Mouse (Mus musculus) forebrain, embryonic 10.5 days (tissue): ENCODE data around the gene Wnk4. TPM values are rescaled to one million over a fixed set of nuclear protein-coding genes. Genes with fewer than 3 reads are reported as not detected.

ENCODE experiments used
- DNase-seq: peaks from one replicate; pipeline ENCODE4 v3.0.0-alpha.2; 2017; ENCODE audit warnings: low spot score; ENCODE audit errors: extremely low spot score
- H3K27ac ChIP-seq: fragments of 300-500 bp; sonication (generic); 2 replicates; pipeline ENCODE4 v1.5.1; 2016; ENCODE audit warnings: mild to moderate bottlenecking
- H3K27me3 ChIP-seq: fragments of 300-500 bp; sonication (generic); 2 replicates; pipeline ENCODE4 v1.6.1; 2016; ENCODE audit warnings: mild to moderate bottlenecking; ENCODE audit not compliant: poor library complexity, severe bottlenecking
- H3K36me3 ChIP-seq: fragments of 300-500 bp; sonication (generic); replicated peaks from 2 replicates; pipeline ENCODE4 v1.6.1; 2016; ENCODE audit warnings: mild to moderate bottlenecking, moderate library complexity
- H3K4me1 ChIP-seq: fragments of 300-500 bp; sonication (generic); 2 replicates; pipeline ENCODE4 v1.6.1; 2016
- H3K4me3 ChIP-seq: fragments of 300-500 bp; sonication (generic); 2 replicates; pipeline ENCODE4 v1.5.1; 2016; ENCODE audit warnings: mild to moderate bottlenecking, moderate library complexity
- H3K9me3 ChIP-seq: fragments of 300-500 bp; sonication (generic); 2 replicates; pipeline ENCODE4 v1.6.1; 2016; ENCODE audit warnings: mild to moderate bottlenecking, moderate library complexity
- WGBS: fragments of 180-500 bp; shearing (Covaris S2); methylation state at CpG from one replicate; pipeline ENCODE4 v1.1.7; 2016; 5-methylcytosine and 5-hydroxymethylcytosine counted together
- polyA plus RNA-seq: library from polyadenylated mRNA; unstranded; fragments of >200 nt; fragmentation: Nextera tagmentation; extraction: Ambion mirVana; gene quantifications from 2 replicates; pipeline ENCODE4 v1.2.1, GENCODE M21; 2016

Wnk4 gene
- polyA plus RNA-seq, 1 experiment from 2014 or later: 5.4 TPM

GRCm38 (mm10) chr11:101265906-101266305 lies 5.5 kb downstream of the Wnk4 start:
- Histone ChIP-seq H3K4me3 (peak overlapping the region; percentile 42), H3K27ac (no peak overlapping the region), H3K4me1 (peaks cover 60% of the 10 kb centered on the region), H3K27me3 (peaks cover 95% of the 10 kb centered on the region), H3K36me3 (no peaks in the 10 kb centered on the region), H3K9me3 (no peaks in the 10 kb centered on the region)
- DNase-seq: no peak
- 16% methylated on average over 6 of the region's 6 CpGs for WGBS

DNA sequence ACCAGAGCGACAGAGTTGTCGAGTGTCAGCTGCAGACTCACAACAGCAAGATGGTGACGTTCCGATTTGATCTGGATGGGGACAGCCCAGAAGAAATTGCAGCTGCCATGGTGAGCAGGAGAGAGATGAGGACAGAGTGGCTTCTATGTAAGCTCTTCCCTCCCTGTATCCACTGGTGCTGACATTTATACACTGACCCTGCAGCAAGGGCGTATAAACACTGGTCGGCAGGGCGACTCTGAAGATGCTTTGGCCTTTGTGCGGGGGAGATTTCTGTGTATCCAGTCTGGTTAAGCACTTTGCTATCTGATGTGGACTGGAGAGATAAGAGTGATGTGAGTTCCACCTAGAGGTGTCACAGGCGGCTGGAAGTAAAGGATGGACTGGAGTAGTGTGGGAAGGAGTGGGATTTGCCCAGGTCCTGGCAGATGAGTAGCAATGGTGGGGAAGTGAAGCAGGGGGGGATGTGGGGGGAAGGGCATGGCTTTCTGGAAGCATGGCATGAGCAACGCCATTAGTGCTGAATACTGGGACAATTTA lies 9.3 kb downstream of the Wnk4 start:
- Histone ChIP-seq H3K4me3 (no peak overlapping the region), H3K36me3 (no peaks in the 10 kb centered on the region), H3K4me1 (peaks cover 25% of the 10 kb centered on the region), H3K9me3 (no peaks in the 10 kb centered on the region), H3K27ac (no peak overlapping the region), H3K27me3 (peaks cover 57% of the 10 kb centered on the region)
- 45% methylated on average over 10 of the region's 10 CpGs for whole genome bisulfite sequencing
- DNase-seq: no peak

DNA sequence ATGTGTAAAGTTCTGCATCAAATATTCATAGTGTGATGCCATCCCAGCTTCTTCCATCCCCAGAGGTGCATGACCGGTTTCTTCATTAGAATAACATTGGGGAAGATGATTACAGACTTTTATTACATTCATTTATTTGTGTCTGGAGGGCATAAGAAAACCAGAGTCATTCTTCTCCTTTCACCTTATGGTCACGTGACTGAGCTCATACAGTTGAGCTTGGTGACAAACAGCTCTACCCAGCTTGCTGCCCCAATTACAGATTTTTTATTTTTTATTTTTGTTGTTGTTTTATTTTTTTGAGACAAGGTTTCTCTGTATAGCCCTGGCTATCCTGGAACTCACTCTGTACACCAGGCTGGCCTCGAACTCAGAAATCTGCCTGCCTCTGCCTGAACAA lies 12.1 kb downstream of the Wnk4 start:
- 92% methylated on average over 3 of the region's 3 CpGs for whole genome bisulfite sequencing
- H3K36me3 ChIP-seq: peaks cover 16% of the 10 kb centered on the region
- no peak for DNase-seq

GRCm38 (mm10) chr11:101275309-101275708 lies 14.9 kb downstream of the Wnk4 start:
- H3K9me3 ChIP-seq: no peaks in the 10 kb centered on the region
- H3K36me3 ChIP-seq: peaks cover 18% of the 10 kb centered on the region
- DNase-seq: no peak
- peaks cover 36% of the 10 kb centered on the region for H3K4me1 ChIP-seq
- H3K27me3 ChIP-seq: peaks cover 43% of the 10 kb centered on the region
- H3K4me3 ChIP-seq: no peak overlapping the region
- H3K27ac ChIP-seq: peak overlapping the region; percentile 51; the same call in 1 of the 2 replicates
- 76% methylated on average over 4 of the region's 4 CpGs for WGBS

More for the DNA sequence above, 12.1 kb downstream of the Wnk4 start:
- Histone ChIP-seq H3K4me3 (no peak overlapping the region), H3K27me3 (peaks cover 55% of the 10 kb centered on the region), H3K4me1 (peaks cover 28% of the 10 kb centered on the region), H3K27ac (no peak overlapping the region), H3K9me3 (no peaks in the 10 kb centered on the region)

GRCm38 (mm10) chr11:101276319-101277070 lies 16.1 kb downstream of the Wnk4 start:
- H3K27me3 ChIP-seq: peaks cover 54% of the 10 kb centered on the region
- H3K9me3 ChIP-seq: no peaks in the 10 kb centered on the region
- DNase-seq: no peak
- H3K27ac ChIP-seq: 0 out of 2 replicates have a peak overlapping the region, but pooled peaks have one; percentile 35
- 29% methylated on average over 27 of the region's 27 CpGs for WGBS
- H3K36me3 ChIP-seq: peaks cover 18% of the 10 kb centered on the region
- H3K4me1 ChIP-seq: peaks cover 36% of the 10 kb centered on the region
- peak overlapping the region; percentile 89 for H3K4me3 ChIP-seq

GRCm38 (mm10) chr11:101277381-101278222 lies 17.2 kb downstream of the Wnk4 start:
- H3K36me3 ChIP-seq: peaks cover 18% of the 10 kb centered on the region
- H3K27me3 ChIP-seq: peaks cover 59% of the 10 kb centered on the region
- H3K4me3 ChIP-seq: peak overlapping the region; percentile 89
- WGBS: 83% methylated on average over 12 of the region's 12 CpGs
- no peak for DNase-seq
- peak overlapping the region; percentile 89 for H3K27ac ChIP-seq
- H3K9me3 ChIP-seq: no peaks in the 10 kb centered on the region
- H3K4me1 ChIP-seq: peaks cover 39% of the 10 kb centered on the region

GRCm38 (mm10) chr11:101278223-101279192 lies 18.1 kb downstream of the Wnk4 start, which contains the start of the genes Cntd1 and Coa3:
Gene Cntd1 (plus strand): TSS chr11:101279012.
Gene Coa3 (minus strand): TSS chr11:101279114.
- peak; percentile 89 for DNase-seq
- peaks cover 18% of the 10 kb centered on the region for H3K36me3 ChIP-seq
- H3K27ac ChIP-seq: peak within 1 kb of the TSS; percentile 89
- WGBS: 12% methylated on average over 45 of the region's 45 CpGs
- peaks cover 62% of the 10 kb centered on the region for H3K27me3 ChIP-seq
- no peaks in the 10 kb centered on the region for H3K9me3 ChIP-seq
- peak within 1 kb of the TSS; percentile 89 for H3K4me3 ChIP-seq
- H3K4me1 ChIP-seq: peaks cover 48% of the 10 kb centered on the region

DNA sequence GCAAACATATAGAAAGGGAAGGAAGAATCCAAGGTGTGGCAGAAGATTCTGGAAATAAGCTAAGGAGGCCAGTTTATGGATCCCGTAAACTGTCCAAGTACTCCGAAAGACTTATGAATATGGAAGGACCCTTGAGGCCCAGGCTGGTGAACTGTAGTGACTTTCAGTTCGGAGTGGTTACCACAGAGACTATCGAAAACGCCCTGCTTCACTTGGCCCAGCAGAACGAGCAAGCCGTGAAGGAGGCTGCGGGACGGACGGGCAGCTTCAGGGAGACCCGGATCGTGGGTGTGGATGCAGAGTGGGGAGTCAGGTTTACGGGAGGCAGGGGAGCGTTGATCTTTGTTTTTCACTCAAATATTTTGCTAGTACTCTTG lies 18.8 kb downstream of the Wnk4 start:
- 63% methylated on average over 14 of the region's 14 CpGs for WGBS
- Histone ChIP-seq H3K27me3 (peaks cover 66% of the 10 kb centered on the region), H3K27ac (peak overlapping the region; percentile 89), H3K36me3 (peaks cover 18% of the 10 kb centered on the region), H3K9me3 (no peaks in the 10 kb centered on the region), H3K4me3 (peak overlapping the region; percentile 89), H3K4me1 (peaks cover 54% of the 10 kb centered on the region)
- no peak for DNase-seq

DNA sequence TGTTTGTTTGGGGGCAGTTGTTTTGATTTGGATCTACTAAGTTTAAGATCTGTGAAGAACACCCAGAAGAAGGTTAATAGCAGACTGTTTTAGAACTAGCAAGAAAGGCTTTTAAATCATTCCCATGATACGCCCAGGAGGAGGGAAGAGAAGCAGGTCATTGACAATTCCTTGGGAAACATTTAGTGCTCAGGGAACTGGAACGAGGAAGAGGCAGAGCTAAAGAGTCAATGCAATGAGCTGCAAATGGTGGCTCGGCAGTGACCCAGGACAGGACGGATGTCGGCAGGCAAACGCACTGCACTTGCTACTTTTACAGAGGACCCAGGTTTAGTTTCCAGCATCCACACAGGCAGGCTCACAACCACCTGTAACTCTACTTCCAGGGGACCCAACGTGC lies 20.5 kb downstream of the Wnk4 start:
- Histone ChIP-seq H3K4me3 (no peak overlapping the region), H3K27me3 (peaks cover 63% of the 10 kb centered on the region), H3K36me3 (peaks cover 22% of the 10 kb centered on the region), H3K4me1 (peaks cover 51% of the 10 kb centered on the region), H3K27ac (no peak overlapping the region), H3K9me3 (no peaks in the 10 kb centered on the region)
- DNase-seq: no peak
- 54% methylated on average over 7 of the region's 7 CpGs for WGBS

DNA sequence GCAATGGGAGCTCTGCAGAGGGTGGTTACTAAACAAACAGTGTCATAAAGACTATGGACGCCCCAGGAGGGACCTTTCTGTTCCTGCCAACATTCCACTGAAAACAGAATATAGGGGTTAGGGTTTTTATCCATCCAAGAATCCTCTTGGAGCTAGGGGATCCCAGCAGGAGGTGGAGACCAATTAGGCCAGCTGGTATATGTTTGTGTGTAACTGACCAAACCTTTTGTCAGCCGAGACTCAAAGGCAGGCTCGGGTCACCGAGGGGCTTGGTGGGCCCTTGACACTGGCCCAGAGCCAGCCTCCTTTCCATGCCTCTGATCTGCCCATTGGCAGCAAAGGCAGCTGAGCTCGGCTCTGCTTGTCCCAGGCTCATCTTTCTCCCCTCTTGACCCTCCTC lies 22.5 kb downstream of the Wnk4 start:
- Histone ChIP-seq H3K9me3 (no peaks in the 10 kb centered on the region), H3K4me3 (0 out of 2 replicates have a peak overlapping the region, but pooled peaks have one; percentile 14), H3K4me1 (peaks cover 31% of the 10 kb centered on the region), H3K36me3 (peaks cover 23% of the 10 kb centered on the region), H3K27me3 (peaks cover 44% of the 10 kb centered on the region), H3K27ac (peak overlapping the region; percentile 35; the same call in 1 of the 2 replicates)
- DNase-seq: no peak
- 17% methylated on average over 5 of the region's 5 CpGs for WGBS

DNA sequence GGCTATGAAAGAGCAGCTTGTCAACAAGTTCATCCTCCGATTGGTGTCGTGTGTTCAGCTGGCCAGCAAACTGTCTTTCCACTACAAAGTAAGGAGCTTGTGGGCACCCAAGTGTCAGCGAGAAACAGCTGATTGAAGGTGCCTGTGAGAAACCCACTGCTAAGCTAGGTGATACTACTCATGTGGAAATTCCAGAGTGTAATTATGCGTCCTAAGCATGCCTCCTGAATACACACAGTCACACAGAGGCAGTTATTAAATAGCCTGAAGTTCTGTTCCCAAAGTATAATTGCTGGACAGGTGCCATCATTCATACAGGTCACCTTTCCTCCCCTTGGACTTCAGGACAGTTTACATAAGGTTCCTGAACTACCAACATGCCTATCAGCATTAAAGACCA lies 23.4 kb downstream of the Wnk4 start:
- Histone ChIP-seq H3K36me3 (peaks cover 32% of the 10 kb centered on the region), H3K27ac (no peak overlapping the region), H3K9me3 (no peaks in the 10 kb centered on the region), H3K4me1 (peaks cover 25% of the 10 kb centered on the region), H3K4me3 (no peak overlapping the region), H3K27me3 (peaks cover 44% of the 10 kb centered on the region)
- WGBS: 81% methylated on average over 4 of the region's 4 CpGs
- DNase-seq: no peak

DNA sequence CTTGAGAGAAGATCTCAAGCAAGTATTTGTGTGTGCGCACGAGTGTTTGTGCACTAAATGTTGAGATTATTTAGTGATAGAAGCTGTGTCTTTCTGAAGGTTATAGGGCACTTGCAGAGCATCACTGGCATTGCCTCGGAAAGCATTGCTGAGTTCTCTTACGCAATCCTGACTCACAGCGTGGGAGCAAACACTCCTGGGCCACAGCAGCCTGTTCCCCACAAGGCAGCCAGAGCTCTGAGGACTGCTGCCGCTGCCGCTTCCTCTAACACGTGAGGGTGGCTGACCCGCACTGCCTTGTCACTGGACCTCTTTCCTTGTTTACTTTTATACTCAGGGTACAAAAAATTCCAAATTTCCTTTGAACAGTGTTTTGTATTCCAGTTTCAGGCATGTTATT lies 26.9 kb downstream of the Wnk4 start:
- WGBS: 90% methylated on average over 9 of the region's 9 CpGs
- H3K27me3 ChIP-seq: peaks cover 13% of the 10 kb centered on the region; the same call in 1 of the 2 replicates
- no peak overlapping the region for H3K27ac ChIP-seq
- no peak for DNase-seq
- peaks cover 17% of the 10 kb centered on the region for H3K4me1 ChIP-seq
- peaks cover 67% of the 10 kb centered on the region for H3K36me3 ChIP-seq
- H3K4me3 ChIP-seq: no peak overlapping the region
- H3K9me3 ChIP-seq: no peaks in the 10 kb centered on the region
